ENCODE assay signal across 18 mouse cellular contexts in genomic region chr17:64138036-64138717, GRCm38 (mm10).
"Had no signal": no experiment of that assay in that cellular context is flagged by ENCODE, and none has a peak within 500 bp of the region (broad histone marks: within the 10 kb centered on the region; RNA-seq: fewer than 3 reads in every experiment).

No protein-coding gene starts in this region.

- DNase-seq: kidney, adult 18-20 months; kidney, postnatal 10 days; kidney, postnatal 4 days; retina, postnatal 1 day; right cerebral cortex, postnatal 25 days; thymus, postnatal 4 days had no signal

- H3K4me2 ChIP-seq: liver, embryonic 11.5 days; liver, embryonic 15.5 days; midbrain, embryonic 11.5 days; midbrain, embryonic 15.5 days; neural tube, embryonic 12.5 days had no signal

- H3K4me3 ChIP-seq: layer of hippocampus, adult 2 months; limb, embryonic 10.5 days; liver, embryonic 15.5 days; megakaryocyte, embryonic 14.5 days; midbrain, embryonic 15.5 days; neural tube, embryonic 12.5 days had no signal

- H3K4me1 ChIP-seq: liver, embryonic 15.5 days had no signal

- H3K9ac ChIP-seq: liver, embryonic 15.5 days; midbrain, embryonic 15.5 days; neural tube, embryonic 12.5 days had no signal

- H3K36me3 ChIP-seq: midbrain, embryonic 15.5 days had no signal

- H3K27me3 ChIP-seq: liver, embryonic 15.5 days; megakaryocyte, embryonic 14.5 days; midbrain, embryonic 15.5 days; neural tube, embryonic 12.5 days had no signal

- ATAC-seq: hindbrain, embryonic 16.5 days; inflammation-experienced regulatory T-cells, adult 6 months; midbrain, embryonic 15.5 days had no signal

- H3K27ac ChIP-seq: layer of hippocampus, adult 2 months; limb, embryonic 10.5 days; liver, embryonic 15.5 days; macrophage; midbrain, embryonic 15.5 days; neural tube, embryonic 12.5 days; stomach, postnatal 0 days had no signal

- H3K9me3 ChIP-seq: limb, embryonic 10.5 days; liver, embryonic 15.5 days; megakaryocyte, embryonic 14.5 days; midbrain, embryonic 15.5 days; neural tube, embryonic 12.5 days had no signal
